ENCODE assay signal across 9 mouse cellular contexts in genomic region chr2:29237623-29238022, GRCm38 (mm10). TPM values are rescaled to one million over a fixed set of nuclear protein-coding genes. Genes with fewer than 3 reads are reported as not detected.
A peak's percentile ranks its signal among the peaks of the same experiment; 100 is the strongest.
DNase-seq lines count a peak whose midpoint lies in the region; ATAC-seq and TF ChIP-seq lines count a peak whose summit lies in the region.
"Had no signal": no experiment of that assay in that cellular context is flagged by ENCODE, and none has a peak within 500 bp of the region (broad histone marks: within the 10 kb centered on the region; RNA-seq: fewer than 3 reads in every experiment).

No protein-coding gene starts in this region.

- H3K36me3 ChIP-seq in intestine, postnatal 0 days (ENCODE audit: control insufficient read depth, insufficient read depth): no peaks in the 10 kb centered on the region
- no peaks in the 10 kb centered on the region for H3K36me3 ChIP-seq in intestine, embryonic 15.5 days
- no peaks in the 10 kb centered on the region for H3K36me3 ChIP-seq in ES-E14 (ENCODE audit: control insufficient read depth, insufficient read depth, low read length, poor library complexity, severe bottlenecking)
- H3K36me3 ChIP-seq: limb, embryonic 15.5 days had no signal

- H3K27ac ChIP-seq in intestine, postnatal 0 days (ENCODE audit: low read depth, low read length): no peak overlapping the region
- no peak overlapping the region for H3K27ac ChIP-seq in intestine, embryonic 15.5 days
- no peak overlapping the region for H3K27ac ChIP-seq in ES-E14 (ENCODE audit: insufficient read depth, low read depth, low read length, poor library complexity, severe bottlenecking)
- H3K27ac ChIP-seq in gastrocnemius, adult 2 months: peak overlapping the region; percentile 65
- no peak overlapping the region for H3K27ac ChIP-seq in layer of hippocampus, adult 2 months
- H3K27ac ChIP-seq: limb, embryonic 15.5 days had no signal

- peak; percentile 84 for TF ChIP-seq CTCF in intestine, postnatal 0 days (IDR thresholded peaks at IDR 0.05; ENCODE audit: low read depth)
- peak; percentile 86 for TF ChIP-seq CTCF in gastrocnemius, adult 2 months (IDR thresholded peaks at IDR 0.05)
- peak; percentile 92 for TF ChIP-seq CTCF in layer of hippocampus, adult 2 months (conservative IDR thresholded peaks at IDR 0.05)

- H3K4me2 ChIP-seq in intestine, postnatal 0 days (replicated peaks; ENCODE audit: low read depth): no peak overlapping the region
- H3K4me2 ChIP-seq in intestine, embryonic 15.5 days (replicated peaks): no peak overlapping the region
- H3K4me2 ChIP-seq: limb, embryonic 15.5 days had no signal

- no peaks in the 10 kb centered on the region for H3K9me3 ChIP-seq in intestine, postnatal 0 days (ENCODE audit: control insufficient read depth)
- no peaks in the 10 kb centered on the region for H3K9me3 ChIP-seq in intestine, embryonic 15.5 days
- no peaks in the 10 kb centered on the region for H3K9me3 ChIP-seq in ES-E14 (ENCODE audit: control insufficient read depth, insufficient read depth, low read depth, low read length)
- H3K9me3 ChIP-seq: limb, embryonic 15.5 days had no signal

- in situ Hi-C loops in ES-E14 (cut with MboI; ENCODE audit: low sequenced_read_pairs in 2 of 2, unreplicated experiment in 2 of 2): loop anchor here in 1 of 2 experiments (25.0 kb wide), 1 partner anchor 325 kb away; the partner anchor contains the start of gene Barhl1

- H3K9ac ChIP-seq in intestine, postnatal 0 days (ENCODE audit: low read depth, low read length): no peak overlapping the region
- H3K9ac ChIP-seq in intestine, embryonic 15.5 days: no peak overlapping the region
- no peak overlapping the region for H3K9ac ChIP-seq in ES-E14 (ENCODE audit: insufficient read depth, low read depth, low read length, poor library complexity, severe bottlenecking)
- H3K9ac ChIP-seq: limb, embryonic 15.5 days had no signal

- H3K4me1 ChIP-seq in intestine, postnatal 0 days (replicated peaks; ENCODE audit: control insufficient read depth, insufficient read depth, low read length): no peaks in the 10 kb centered on the region
- H3K4me1 ChIP-seq in intestine, embryonic 15.5 days (replicated peaks): no peaks in the 10 kb centered on the region
- peaks cover 0 to 2% of the 10 kb centered on the region in 2 experiments; a peak in 1 of 4 replicates for H3K4me1 ChIP-seq in ES-E14 (ENCODE audit: control insufficient read depth in 2 of 2, insufficient read depth in 2 of 2, low read length in 2 of 2, poor library complexity in 1 of 2)

- 18% methylated on average over 4 of the region's 4 CpGs for WGBS in intestine, postnatal 0 days
- WGBS in intestine, embryonic 15.5 days: 18% methylated on average over 4 of the region's 4 CpGs

- H3K4me3 ChIP-seq in intestine, postnatal 0 days (ENCODE audit: low read depth, low read length): no peak overlapping the region
- no peak overlapping the region for H3K4me3 ChIP-seq in intestine, embryonic 15.5 days (replicated peaks)
- no peak overlapping the region for H3K4me3 ChIP-seq in ES-E14 (ENCODE audit: insufficient read depth in 1 of 2, low read depth in 1 of 2, low read length in 2 of 2, poor library complexity in 1 of 2, severe bottlenecking in 1 of 2)
- H3K4me3 ChIP-seq in gastrocnemius, adult 2 months: no peak overlapping the region
- no peak overlapping the region for H3K4me3 ChIP-seq in layer of hippocampus, adult 2 months
- H3K4me3 ChIP-seq: limb, embryonic 15.5 days had no signal

- 0 out of 2 replicates have a peak, but pooled peaks have one; percentile 51 for ATAC-seq in intestine, postnatal 0 days
- ATAC-seq in intestine, embryonic 15.5 days: no peak
- peak; percentile 67; the same call in 1 of the 2 replicates for ATAC-seq in megakaryocyte-erythroid progenitor cell, adult 5-6 weeks (replicated peaks; ENCODE audit: low FRiP score, low TSS enrichment, poor library complexity, severe bottlenecking)

- no peak for DNase-seq in ES-E14 (ENCODE audit: low read depth, low spot score)
- peak; percentile 37 for DNase-seq in c-Kit-positive CD71-positive TER-119-positive erythroid progenitor cells, embryonic 14.5 days (ENCODE audit: low spot score)
- DNase-seq in gastrocnemius, adult 2 months: peak; percentile 91
- peak; percentile 63 to 75 for DNase-seq in layer of hippocampus, adult 2 months (ENCODE audit: low spot score in 2 of 2)
- DNase-seq in thymus, postnatal 0 days (ENCODE audit: low spot score): peak; percentile 53

- intact Hi-C loops in gastrocnemius, adult 2 months (cut with DNase I): loop anchor here (1.0 kb wide), 1 partner anchor 20 kb away; no protein-coding TSS in a partner anchor

- peaks cover 10% of the 10 kb centered on the region; the same call in 1 of the 2 replicates for H3K27me3 ChIP-seq in intestine, postnatal 0 days (replicated peaks; ENCODE audit: control insufficient read depth, insufficient read depth, low read length)
- H3K27me3 ChIP-seq in intestine, embryonic 15.5 days (replicated peaks): no peaks in the 10 kb centered on the region; the same call in 1 of the 2 replicates

TF ChIP-seq in ES-E14, 5 proteins besides CTCF, POLR2A, EP300 and RAD21:
- no peak for TF ChIP-seq ZC3H11A (IDR thresholded peaks at IDR 0.05; ENCODE audit: borderline replicate concordance, low read depth, low read length)
- TF ChIP-seq CHD2 (IDR thresholded peaks at IDR 0.05; ENCODE audit: low read depth, low read length): no peak
- peak; percentile 80 for TF ChIP-seq MAFK (IDR thresholded peaks at IDR 0.05; ENCODE audit: insufficient read depth, low read depth, low read length)
- TF ChIP-seq HCFC1 (IDR thresholded peaks at IDR 0.05; ENCODE audit: borderline replicate concordance, insufficient read depth, low read length): no peak

RNA-seq across cellular contexts. Expression of gene Ntng2, which starts 15.2 kb away (rescaled TPM):
- 0.21 TPM in 1 of 2 replicates, not detected in the other for polyA plus RNA-seq in intestine, postnatal 0 days (2015; fragmentation: Nextera tagmentation; extraction: Ambion mirVana)
- polyA plus RNA-seq in intestine, embryonic 15.5 days (2015; fragmentation: Nextera tagmentation; extraction: Ambion mirVana): 0.10 and 0.26 TPM in 2 replicates
- total RNA-seq in ES-E14 (2012; rRNA removed): 0.40 and 0.79 TPM in 2 replicates
- 10 to 100 TPM; 25.0 to 27.0 TPM for total RNA-seq in gastrocnemius, adult 2 months (2021)
- total RNA-seq in layer of hippocampus, adult 2 months (2021): 100 to 1,000 TPM; 111 TPM
- 2.3 and 2.8 TPM in 2 replicates for total RNA-seq in megakaryocyte-erythroid progenitor cell, adult 5-6 weeks (2014; fragmentation: Nextera tagmentation)
- not detected in 2 replicates for total RNA-seq in megakaryocyte-erythroid progenitor cell, adult 5-6 weeks (2017)
- 0.18 and 0.28 TPM in 2 replicates for polyA plus RNA-seq in thymus, postnatal 0 days (2015; fragmentation: Nextera tagmentation; extraction: Ambion mirVana)

Comparison
In these comparisons a context has a peak if more than half of its experiments do, and no peak if none do; other contexts are left out.
1. RNA of gene Ntng2, which starts 15.2 kb away (total RNA-seq): 111 TPM in layer of hippocampus, adult 2 months and 25.0 to 27.0 TPM in gastrocnemius, adult 2 months; 2.3 to 2.8 TPM in megakaryocyte-erythroid progenitor cell, adult 5-6 weeks and 0.40 to 0.79 TPM in ES-E14; every median in the first group is over 4 times any median in the second.
2. Peak in every context shown above with its lines, with median percentiles within 50 percentile points of each other: CTCF ChIP-seq.